Mouse (Mus musculus): ENCODE measurements around the gene Krtap4-1.

GRCm38 (mm10) chr11:99644351-99644750 is 16.3 kb upstream of the Krtap4-1 start:
- TF ChIP-seq CTCF (IDR thresholded peaks at IDR 0.05; ENCODE audit: borderline replicate concordance, extremely low read depth, insufficient read depth, insufficient read length) (no peak), POLR2A (IDR thresholded peaks at IDR 0.05; ENCODE audit: borderline replicate concordance, extremely low read depth, insufficient read depth, insufficient read length, poor library complexity, severe bottlenecking) (no peak)
